Mouse (Mus musculus) cerebellum, postnatal 25 days (tissue): Measurements from ENCODE around the gene Svopl.

ENCODE experiments used
- DNase-seq, 2 experiments: peaks; one replicate each; pipeline ENCODE4 v3.0.0; 2021; ENCODE audit warnings: mixed read lengths in 2 of 2

The Svopl gene

DNA sequence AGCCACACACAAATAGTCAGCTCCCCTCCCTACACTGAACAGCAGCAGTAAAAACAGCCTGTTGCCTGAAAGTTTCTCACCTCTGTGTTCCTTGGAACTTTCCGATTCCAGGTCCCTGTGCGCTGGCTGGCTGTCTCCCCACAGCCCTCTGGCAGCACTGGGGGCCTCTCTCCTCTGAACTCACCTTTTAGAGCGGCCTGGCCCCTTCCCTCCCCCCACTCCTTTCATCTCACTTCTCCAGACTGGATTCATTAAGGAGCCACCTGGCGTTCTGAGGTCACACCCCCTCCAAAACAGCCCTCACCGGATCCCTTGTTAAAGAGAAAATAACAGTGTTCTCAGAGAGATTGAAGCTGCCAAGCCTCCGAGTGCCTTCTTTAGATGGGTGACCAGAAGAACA is at the start of gene Svopl:
Gene Svopl, minus strand, starts transcription at position 159 of the 400 bp plus-strand sequence.
- DNase-seq: no peak

DNA sequence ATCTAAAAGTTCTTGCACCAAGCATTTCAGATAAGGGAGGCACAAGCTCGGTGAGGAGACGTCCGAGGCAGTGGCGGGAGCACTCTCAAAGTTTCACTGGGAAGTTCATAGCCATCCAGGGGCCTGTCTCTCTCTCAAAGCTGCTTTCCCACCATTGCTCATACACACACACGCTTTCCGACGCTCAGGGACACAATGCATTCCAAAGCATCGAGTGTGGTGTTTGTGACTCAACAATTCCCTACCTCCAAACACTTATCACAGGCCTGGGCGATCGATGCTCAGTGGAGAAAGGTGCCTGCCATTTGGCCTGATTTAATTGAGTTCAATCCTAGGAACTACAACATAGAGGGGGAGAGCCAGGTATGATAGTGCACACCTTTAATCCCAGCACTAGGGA is 47.9 kb upstream of the Svopl start:
- no peak for DNase-seq

DNA sequence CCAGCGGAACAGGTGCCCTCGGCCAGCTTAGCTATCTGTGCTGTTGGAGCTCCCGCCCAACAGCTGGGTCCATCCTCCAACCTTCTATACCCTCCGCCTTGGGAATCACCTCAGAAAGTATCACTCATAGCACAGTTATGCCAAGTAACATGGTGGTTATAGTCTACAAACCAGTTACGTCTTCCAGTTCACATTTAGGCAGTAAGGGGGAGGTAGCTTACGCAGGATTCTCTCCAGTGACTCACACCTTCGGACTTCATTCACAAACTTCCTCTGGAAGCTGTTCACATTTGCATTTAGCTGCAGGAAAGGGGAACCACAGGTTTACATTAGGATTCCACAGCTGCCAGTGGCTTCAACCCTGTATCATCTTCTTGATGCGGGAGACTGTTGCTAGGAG is 45.7 kb upstream of the Svopl start:
- DNase-seq: no peak

DNA sequence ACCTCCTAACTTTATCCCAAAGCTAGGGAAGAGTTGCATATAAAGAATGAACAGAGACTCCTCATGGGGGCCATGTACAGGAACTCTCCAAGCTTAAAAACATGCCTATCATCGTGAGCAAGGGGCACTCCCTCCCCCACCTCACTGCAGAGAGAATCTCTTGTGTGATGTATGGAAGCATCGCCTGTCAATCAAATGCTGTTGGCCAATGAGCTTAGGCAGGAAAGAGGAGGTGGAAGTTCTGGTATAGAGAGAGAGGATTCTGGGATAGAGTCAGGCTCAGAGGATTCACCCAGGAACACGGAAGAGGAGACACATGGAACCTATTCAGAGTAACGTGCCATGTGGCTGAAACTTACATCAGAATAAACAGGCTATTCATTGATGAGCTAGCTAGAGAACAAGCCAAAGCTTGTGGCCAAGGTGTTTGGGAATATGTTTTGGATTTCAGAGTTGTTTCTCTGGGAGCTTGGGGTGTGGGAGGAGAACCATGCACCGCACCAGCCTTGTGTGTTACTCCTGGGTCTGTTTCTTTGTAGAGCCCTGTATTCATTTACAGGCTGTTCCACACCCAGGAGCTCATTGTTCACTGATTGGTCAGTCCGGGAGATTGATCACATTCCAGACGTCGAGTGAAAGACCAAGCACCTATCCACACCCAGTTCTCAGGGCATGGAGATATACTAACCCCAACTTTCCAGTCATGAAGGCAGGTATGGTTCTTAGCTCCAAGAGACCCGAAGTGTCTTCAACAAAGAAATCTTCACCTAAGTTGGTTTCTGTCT is 40.6 kb upstream of the Svopl start:
- no peak for DNase-seq

DNA sequence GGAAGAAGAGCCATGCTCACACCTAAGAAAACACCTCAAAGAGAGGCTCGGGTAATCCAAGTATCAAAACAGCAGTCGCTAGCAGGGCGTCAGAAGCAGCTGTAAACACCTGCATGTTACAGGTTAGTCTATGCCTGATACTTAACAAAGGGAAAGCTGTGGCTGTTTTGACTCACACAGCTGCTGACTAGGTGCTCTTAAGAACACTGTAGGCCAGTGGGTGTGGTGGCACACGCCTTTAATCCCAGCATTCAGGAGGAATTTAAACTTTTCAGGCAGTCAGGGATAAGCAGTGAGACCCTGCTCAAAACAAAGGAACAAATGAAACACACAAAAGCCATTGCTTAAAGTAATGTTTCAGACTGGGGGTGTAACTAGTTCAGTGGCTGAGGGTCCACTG is 36.4 kb upstream of the Svopl start:
- DNase-seq: no peak

DNA sequence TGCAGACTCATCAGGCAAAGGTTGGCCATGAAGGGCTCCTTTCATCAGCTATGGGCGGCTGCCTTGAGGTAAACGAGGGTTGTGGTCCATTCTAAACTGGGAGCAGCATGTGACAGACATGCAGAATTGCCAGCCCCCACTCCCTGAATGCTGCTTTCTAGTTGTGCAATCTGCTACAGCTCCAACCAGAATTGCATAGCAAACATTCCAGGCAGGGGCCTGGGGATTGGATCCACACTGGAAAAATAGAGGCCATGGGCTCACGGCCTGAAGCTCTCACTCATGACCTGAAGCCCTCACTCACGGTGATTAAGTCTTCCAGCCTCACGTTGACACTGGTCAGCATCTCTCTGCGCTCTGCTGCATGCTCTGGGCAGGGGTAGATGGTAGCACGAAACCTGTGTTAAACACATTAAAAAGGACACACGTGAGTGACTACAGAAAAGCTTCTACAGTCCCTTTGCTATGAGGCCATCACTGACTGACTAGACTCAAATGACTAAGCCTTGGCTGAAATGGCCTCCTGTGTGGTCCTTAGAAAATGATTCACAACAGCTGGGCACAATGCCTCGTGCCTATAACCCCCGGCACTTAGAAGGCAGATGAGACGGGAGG is 35.0 kb upstream of the Svopl start:
- DNase-seq: no peak

DNA sequence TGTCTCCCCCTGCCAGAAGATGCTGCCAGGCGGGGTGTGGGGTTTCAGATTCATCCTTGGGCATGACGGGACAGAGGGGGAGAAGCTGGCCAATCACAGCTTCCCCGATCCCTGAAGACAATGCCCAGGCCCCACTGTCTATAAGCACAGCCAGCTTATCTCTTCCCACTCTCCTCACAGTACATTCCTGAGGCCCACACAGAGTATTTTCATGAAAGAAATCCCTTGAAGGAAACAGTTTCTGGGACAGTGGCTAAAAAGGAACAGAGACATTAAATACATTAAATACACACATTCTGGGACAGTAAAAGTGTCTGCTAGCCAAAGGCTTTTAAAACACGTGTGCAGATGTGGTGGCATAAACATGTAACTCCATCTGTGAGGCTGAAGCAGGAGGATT is 33.6 kb upstream of the Svopl start:
- DNase-seq: no peak

DNA sequence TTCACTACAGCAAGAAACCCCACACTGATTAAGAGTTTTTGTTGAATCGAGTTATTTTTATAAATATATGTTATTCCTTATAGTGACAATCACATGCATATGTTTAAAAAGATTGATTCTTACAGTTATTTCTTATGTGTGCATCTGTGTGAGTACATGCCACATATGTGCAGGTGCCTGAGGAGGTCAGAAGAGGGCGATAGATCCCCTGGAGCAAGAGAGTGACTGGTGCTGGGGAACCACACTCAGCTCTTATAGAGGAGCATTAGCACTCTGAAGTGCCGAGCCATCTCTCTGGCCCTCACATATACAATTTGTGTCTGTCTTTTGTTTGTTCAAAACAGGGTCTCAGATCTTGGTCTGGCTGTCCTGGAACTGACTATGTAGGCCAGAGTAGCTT is 26.8 kb upstream of the Svopl start:
- DNase-seq: no peak

DNA sequence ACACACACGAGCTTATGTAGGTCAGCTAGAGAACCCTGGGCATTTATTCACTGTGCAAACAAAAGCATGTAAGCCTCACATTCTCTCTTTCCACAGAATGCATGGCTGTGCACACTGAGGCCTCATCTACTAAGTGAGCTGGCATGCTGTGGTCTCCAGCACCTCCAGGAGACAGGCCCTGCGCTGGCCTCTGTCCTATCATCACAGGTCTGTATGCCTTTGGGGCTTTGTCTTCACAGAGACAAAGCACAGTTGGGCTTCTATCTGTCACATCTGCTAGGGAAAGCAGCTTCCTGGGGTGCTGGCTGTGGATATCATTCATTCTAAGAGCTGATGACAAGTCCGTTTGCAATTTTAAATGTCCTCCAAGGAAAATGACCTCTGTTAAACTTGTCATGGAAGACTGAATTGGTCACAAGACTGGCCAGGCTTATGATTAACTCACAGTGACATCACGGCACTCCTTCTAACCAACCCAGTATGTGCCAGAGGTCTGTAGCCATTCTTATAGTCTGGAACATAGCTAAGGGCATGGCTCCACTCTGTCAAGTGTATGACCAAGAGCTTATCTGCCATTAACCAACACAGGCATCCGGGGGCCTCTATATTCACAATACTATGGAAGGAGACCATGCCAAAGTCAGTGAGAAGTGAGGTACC is 25.5 kb upstream of the Svopl start:
- DNase-seq: no peak

DNA sequence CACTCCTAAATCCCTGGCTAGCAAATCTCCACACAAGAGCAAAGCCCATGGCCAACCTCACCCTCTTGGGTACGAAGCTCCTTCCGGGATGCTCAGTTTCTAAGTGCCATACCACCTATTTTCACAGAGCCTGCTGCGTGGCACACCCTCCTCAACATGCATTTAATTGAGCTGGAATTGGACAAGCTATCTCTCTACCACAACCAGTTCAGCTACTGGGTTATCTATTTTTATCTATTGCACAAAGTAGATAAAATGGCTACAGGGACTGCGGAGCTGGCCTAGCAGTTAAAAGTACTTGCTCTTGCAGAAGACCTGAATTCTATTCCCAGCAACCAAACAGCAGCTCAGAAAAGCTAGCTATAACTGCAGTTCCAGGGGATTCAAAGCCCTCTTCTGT is 24.5 kb upstream of the Svopl start:
- no peak for DNase-seq

DNA sequence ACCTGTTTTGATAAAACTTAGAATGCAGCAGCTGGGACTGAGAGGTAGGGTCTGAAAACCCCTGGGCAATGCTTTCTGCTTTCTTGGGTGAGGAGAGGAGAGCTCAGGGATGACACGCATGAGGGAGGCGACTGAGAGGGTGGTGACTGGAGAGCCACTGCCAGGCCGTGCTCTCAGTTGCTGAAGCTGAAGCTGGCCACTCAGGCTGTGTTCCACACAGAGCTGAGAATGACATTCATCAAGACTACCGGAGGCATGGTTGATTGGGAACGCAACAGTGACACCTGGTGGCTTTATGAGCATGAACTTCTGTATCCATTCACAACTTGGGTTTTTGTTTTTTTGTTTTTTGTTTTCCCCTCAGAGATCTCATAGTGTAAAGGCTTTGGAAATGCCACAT is 19.4 kb upstream of the Svopl start:
- DNase-seq: peak; percentile 60 to 76

DNA sequence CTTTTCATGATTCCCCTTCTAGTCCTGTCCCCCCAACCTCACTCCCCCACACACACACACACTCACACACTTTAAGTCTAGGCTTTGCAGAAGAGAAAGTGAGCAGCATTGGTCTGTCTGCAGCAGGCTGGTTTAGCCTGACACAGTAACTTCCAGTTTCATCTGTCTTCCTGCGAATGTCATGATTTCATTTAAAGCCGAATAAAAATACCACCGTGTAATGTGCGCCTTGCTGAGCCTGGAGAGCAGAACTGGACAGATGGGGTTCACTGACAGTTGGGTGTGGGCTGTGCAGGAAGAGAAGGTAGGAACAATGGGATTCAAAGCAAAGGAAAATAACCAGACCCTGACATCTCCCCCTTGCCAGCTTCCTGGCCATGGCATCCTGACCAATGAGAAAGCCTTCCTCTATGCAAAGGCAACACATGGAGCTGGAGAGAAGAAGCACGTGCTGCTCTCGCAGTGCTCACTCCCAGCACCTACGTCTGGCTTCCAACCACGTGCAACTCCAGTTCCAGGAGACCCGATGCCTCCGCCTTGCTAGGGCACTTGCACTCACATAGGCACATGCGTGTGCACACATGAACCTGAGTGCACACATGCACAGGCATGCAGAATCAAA is 18.8 kb upstream of the Svopl start:
- peak; percentile 37 to 40 for DNase-seq

DNA sequence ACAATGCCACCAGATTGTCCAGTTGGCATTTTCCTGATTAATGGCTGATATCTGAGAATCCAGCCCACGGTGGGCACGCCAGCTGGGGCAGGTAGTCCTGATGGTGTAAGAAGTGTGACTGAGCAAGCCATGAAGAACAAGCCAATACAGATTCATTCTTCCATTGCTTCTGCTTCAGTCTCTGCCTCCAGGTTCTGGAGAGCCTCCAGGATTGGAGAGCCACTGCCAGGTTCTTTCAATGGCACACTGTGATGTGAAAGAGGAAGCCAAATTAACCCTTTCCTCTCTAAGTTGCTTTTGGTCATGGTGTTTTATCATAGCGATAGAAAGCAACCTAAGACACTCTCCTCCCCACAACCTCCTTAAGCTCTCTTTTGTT is 18.3 kb upstream of the Svopl start:
- DNase-seq: peak; percentile 71 to 82

DNA sequence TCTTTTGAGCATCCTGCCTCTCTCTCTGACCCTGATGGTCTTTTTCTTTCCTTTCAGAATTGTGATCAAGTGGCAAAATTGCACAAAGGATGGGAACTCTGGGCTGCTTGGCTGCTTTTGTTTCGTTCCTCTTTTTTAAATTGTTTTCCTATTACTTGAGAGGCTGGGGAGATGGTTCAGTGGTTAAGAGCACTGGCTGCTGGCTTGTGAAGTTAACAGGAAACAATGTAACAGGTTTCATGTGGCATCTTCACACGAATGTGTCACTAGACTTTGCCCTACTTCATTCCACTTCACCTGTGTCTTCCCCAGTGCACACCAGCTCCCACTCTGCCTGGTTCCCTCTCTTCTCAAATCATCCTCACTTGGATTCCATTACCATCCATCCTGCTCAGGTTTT is 17.8 kb upstream of the Svopl start:
- DNase-seq: no peak

DNA sequence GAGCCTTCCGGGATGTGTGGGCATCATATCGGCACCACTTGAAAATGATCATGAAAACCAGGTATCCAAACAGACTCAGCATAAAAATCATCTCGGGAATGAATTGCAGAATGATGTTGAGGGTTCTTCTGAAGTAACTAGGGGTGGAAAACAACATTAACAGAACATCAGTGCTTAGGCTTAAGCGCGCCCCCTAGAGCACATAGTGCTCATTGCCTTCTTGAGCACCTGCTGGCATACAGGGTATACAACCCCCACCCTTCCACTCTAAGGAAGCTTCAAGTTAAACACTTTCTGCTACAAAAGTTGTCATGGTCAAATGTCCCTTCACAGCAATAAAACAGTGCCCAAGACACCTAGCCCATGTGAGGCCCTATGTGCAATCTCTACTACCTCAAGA is 12.0 kb upstream of the Svopl start:
- no peak for DNase-seq

DNA sequence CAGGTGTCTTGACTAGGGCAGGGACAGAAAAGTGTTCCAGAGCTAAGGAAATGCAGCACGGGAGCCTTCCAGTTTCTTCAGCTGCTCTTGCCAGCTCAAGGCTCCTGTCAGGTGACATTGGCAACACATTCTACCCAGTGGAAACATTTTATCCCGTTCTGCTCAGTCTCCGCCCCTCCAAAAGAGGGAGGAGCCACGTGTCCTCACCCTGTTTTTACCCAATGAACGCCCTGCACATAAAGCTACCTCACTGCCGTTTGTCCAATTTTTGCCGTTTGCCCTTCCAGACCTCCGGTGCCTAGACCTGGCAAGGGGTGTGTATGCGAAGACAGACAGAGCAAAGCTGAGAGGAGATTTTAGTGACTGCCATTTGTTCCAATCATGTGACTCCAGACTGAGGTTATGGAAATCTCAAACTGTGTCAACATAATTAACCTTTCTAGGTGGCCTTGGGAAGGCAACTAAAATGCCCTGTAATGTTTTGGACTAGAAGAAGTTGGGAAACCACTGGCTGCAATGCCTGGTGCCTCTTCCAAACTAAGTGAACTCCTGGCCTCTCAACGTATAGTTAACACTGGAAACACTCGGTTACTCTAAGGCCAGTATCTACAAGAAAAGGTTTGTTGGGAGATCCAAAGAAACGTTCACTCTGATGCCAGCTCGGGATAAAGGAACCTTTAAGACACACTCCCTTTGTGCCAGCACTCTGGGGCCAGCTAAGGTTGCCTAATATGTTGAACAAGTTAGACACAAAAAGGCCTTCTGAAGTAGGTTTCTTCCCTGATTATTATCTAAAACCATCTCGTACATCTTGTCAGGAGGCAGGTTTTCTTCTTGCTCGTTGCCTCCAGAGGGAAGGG is 8.9 kb upstream of the Svopl start:
- DNase-seq: peak in 1 of 2 experiments; percentile 12

DNA sequence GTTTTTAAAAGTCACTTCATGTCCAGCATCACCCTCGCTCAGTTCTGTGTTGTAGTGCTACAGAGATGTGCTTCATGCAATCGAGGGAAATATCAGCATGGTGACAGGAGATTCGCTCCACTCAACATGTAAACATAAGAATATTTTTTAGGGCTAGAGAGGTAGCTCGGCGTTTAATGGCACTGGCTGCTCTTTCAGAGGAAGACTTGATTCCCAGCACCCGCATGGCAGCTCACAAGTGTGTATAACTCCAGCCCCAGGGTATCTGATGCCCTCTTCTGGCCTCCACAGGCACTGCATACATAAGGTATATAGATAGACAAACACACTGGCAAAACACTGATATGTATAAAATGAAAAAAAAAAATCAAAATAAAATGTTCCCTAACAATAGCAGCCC is 2.8 kb upstream of the Svopl start:
- DNase-seq: no peak

DNA sequence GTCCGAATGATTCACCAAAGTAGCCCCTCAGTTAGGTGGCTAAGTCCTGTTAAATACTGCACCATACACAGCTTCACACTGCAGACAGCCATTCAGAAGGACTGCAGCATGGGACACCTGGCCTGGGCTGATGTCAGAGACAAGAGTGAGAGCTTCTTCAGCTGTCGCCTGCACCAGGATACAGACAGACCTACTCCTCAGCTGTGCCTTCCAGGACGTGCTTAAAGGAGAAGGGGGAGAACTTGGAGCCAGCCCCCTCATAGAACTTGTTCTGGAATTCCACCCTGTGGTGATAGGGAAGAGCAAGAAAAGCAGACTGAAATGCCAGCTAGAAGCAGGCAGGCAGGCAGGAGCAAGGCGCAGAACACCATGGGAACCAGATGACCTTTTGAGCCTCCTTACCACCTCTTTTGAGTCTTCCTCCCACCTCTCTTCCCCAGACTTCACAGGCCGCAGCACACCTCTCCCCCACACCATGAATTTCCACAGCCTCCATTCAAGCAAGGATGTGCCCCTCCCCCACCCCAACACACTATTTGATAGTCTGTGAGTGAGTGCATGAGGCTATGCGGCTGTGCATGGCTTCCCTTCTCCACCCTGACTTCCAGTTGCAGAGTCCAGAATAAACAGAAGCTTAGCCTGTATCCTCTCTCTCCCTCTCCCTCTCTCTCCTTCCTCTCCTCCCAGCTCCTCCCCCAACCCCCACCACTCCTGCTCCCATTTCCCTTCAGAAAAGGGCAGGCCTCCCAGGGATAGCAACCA is 2.2 kb upstream of the Svopl start:
- DNase-seq: no peak

DNA sequence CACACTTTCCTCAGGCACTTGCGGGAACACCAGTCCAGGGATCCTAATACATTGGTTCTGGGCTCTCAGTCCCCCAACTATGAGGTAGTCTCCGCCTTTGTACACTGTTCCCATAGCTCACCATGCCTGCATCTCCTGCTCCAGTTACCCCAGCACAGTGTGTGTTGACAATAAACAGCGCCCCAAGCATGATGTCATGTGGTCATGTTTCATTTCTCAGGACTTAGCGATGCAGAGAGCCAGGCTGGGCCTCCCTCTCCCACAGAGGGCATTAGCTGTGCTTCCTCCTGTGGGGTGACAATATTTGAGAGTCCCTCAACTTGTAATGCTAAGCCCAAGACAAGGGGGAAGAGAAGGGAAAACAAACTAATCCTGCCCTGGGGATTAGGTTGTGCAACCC is 1.2 kb upstream of the Svopl start:
- DNase-seq: no peak

DNA sequence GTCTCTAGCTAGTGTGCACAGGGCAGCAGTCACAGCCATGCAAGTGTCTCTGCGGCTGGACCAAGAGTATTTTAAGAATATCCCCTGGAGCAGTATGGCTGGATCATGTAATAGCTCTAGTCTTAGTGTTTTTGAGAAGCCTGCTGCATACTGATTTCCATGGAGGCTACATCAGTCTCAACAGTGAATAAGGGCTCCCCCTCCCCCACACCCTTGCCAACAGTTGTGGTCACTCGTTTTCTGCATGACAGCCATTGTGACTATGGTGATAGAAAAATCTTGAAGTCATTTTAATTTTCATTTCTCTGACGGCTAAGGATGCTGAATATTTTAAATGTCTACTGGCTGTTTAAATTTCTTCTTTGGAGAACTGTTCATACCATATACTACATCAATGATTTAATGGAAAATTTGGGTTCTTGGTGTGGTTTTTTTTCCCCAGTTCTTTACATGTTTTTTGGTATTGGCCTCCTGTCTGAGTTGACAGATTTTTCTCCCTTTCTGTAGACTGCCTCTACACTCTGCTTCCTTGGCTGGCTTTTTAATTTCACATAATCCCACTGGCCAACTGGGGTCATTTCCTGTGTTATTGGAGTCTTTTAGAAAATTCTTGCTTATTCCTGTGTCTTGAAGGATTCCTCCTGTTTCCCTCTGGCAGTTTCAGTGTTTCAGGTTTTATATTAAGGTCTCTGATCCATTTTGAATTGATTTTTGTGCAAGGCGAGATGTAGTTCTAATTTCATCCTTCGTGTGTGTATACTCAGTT is 13.8 kb downstream of the Svopl start:
- DNase-seq: no peak

DNA sequence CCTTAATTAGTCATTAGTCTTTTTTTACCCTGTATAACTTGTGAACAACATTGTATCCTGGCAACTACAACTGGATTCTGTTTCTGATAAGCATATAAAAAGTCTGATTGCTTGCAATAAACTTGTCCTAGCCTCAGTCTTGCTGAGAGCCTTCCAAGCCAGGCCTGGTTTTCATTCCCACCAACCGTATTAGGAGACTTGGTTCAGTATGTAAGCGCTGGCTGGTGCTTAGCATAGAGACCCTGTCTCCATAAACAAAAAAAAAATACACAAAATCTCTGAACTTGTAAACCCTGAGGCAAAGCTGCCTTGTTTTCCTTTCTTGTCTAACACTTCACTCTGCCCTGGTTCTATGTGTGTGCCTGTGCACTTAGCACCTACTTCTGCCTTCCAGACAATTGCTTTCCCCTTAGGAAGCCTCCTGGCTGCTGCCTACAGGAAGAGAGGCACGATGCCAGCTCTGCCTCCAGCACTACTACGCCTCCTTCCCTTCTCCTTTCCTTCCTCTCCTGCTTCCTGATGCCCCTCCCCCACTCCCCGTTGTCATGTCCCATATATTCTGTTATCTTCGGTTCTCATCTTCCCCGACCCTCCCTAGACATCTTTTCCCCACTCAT is 14.8 kb downstream of the Svopl start:
- DNase-seq: peak in 1 of 2 experiments; percentile 27
